Mouse (Mus musculus): ENCODE results near the gene 1700061G19Rik. TPM values are rescaled to one million over a fixed set of nuclear protein-coding genes. Genes with fewer than 3 reads are reported as not detected.

1700061G19Rik gene
- polyA plus RNA-seq, 1 experiment from 2014 or later = 0.40 TPM

DNA sequence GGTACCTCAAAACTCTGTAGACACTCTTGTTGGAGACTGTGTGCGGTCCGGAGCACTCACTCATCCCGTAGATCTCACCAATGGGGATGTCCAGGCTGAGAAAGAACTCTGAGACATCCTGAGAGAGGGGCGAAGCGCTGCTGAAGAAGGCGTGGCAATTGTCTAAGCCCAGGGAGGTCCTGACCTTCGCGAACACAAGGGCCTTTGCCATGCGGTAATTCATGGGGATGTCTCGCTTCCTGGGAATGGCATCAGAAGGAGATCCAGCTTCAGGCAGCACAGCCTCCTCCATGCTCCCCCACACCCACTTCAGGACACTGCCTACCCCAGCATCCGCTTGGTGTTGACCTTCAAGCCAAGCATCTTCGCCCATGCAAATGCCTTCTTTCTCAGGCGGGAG is 25.6 kb upstream of the 1700061G19Rik start:
- WGBS = 75% methylated on average over 13 of the region's 13 CpGs
- peaks cover 16% of the 10 kb centered on the region; the same call in 1 of the 2 replicates for H3K27me3 ChIP-seq (ENCODE audit: insufficient read depth, poor library complexity, severe bottlenecking)

GRCm38 (mm10) chr17:56851167-56851566 is 24.1 kb upstream of the 1700061G19Rik start:
- Histone ChIP-seq H3K36me3 (no peaks in the 10 kb centered on the region), H3K27ac (no peak overlapping the region), H3K27me3 (ENCODE audit: insufficient read depth, poor library complexity, severe bottlenecking) (peaks cover 20% of the 10 kb centered on the region; the same call in 1 of the 2 replicates), H3K9me3 (no peaks in the 10 kb centered on the region), H3K4me1 (no peaks in the 10 kb centered on the region), H3K4me3 (no peak overlapping the region)
- DNase-seq (ENCODE audit: low spot score) = no peak
- WGBS = 62% methylated on average over 3 of the region's 3 CpGs

More for the DNA sequence above, 25.6 kb upstream of the 1700061G19Rik start:
- no peaks in the 10 kb centered on the region for H3K9me3 ChIP-seq
- no peak for DNase-seq (ENCODE audit: low spot score)
- H3K4me3 ChIP-seq = no peak overlapping the region
- H3K4me1 ChIP-seq = no peaks in the 10 kb centered on the region
- no peaks in the 10 kb centered on the region for H3K36me3 ChIP-seq
- no peak overlapping the region for H3K27ac ChIP-seq

DNA sequence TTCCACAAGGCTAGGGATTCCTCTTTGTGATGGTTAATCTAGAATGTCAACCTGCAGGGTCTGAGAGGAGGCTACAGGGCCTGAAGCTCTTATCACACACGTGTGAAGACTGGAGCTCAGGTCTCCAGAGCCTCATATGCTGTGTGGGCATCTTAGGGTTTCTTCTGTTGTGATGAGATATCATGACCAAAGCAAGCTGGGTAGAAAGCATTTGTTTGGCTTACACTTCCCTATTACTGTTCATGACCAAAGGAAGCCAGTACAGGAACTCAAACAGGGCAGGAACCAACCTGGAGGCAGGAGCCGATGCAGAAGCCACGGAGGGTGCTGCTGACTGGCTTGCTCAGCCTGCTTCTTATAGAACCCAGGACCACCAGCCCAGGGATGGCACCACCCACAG is 19.9 kb upstream of the 1700061G19Rik start:
- Histone ChIP-seq H3K4me1 (peaks cover 4% of the 10 kb centered on the region; the same call in 1 of the 2 replicates), H3K27ac (no peak overlapping the region), H3K27me3 (ENCODE audit: insufficient read depth, poor library complexity, severe bottlenecking) (0 out of 2 replicates have a peak, but pooled peaks cover 5% of the 10 kb centered on the region), H3K36me3 (no peaks in the 10 kb centered on the region), H3K9me3 (no peaks in the 10 kb centered on the region), H3K4me3 (no peak overlapping the region)
- no peak for DNase-seq (ENCODE audit: low spot score)
- 73% methylated on average over 3 of the region's 3 CpGs for WGBS

- no peak for DNase-seq (ENCODE audit: low spot score)
- Histone ChIP-seq H3K36me3 (no peaks in the 10 kb centered on the region), H3K4me1 (peaks cover 8% of the 10 kb centered on the region; the same call in 1 of the 2 replicates), H3K27me3 (ENCODE audit: insufficient read depth, poor library complexity, severe bottlenecking) (0 out of 2 replicates have a peak, but pooled peaks cover 5% of the 10 kb centered on the region), H3K9me3 (no peaks in the 10 kb centered on the region), H3K27ac (0 out of 2 replicates have a peak overlapping the region, but pooled peaks have one; percentile 42), H3K4me3 (no peak overlapping the region)
- WGBS = 53% methylated on average over 4 of the region's 4 CpGs
Observed at GRCm38 (mm10) chr17:56858216-56858615, 17.1 kb upstream of the 1700061G19Rik start.

GRCm38 (mm10) chr17:56858922-56859321 is 16.4 kb upstream of the 1700061G19Rik start:
- Histone ChIP-seq H3K27ac (0 out of 2 replicates have a peak overlapping the region, but pooled peaks have one; percentile 42), H3K36me3 (no peaks in the 10 kb centered on the region), H3K4me1 (peaks cover 8% of the 10 kb centered on the region; the same call in 1 of the 2 replicates), H3K9me3 (no peaks in the 10 kb centered on the region), H3K27me3 (ENCODE audit: insufficient read depth, poor library complexity, severe bottlenecking) (0 out of 2 replicates have a peak, but pooled peaks cover 5% of the 10 kb centered on the region), H3K4me3 (no peak overlapping the region)
- no peak for DNase-seq (ENCODE audit: low spot score)
- 36% methylated on average over 7 of the region's 7 CpGs for WGBS

DNA sequence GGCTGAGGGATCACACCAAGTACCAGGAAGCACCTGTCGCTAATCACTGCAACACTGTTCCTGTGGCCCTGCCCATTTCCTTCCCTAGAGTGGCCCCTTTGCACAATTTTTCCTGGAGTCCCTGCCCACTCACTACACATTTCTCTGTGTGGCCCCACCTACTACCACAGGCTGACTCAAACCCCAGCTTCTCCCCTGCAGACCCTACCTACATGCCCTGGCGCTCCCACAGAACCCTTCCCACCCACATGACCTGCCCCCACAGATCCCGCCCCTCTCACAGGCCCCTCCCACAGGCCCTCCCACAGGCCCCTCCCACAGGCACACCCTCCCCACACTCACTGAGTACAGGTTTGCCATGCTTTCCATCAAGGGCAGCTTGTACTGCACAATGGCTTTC is 14.1 kb upstream of the 1700061G19Rik start:
- Histone ChIP-seq H3K4me1 (peaks cover 8% of the 10 kb centered on the region; the same call in 1 of the 2 replicates), H3K4me3 (no peak overlapping the region), H3K27ac (no peak overlapping the region; the same call in 1 of the 2 replicates), H3K36me3 (no peaks in the 10 kb centered on the region), H3K27me3 (ENCODE audit: insufficient read depth, poor library complexity, severe bottlenecking) (no peaks in the 10 kb centered on the region), H3K9me3 (no peaks in the 10 kb centered on the region)
- 36% methylated on average over 3 of the region's 3 CpGs for WGBS
- DNase-seq (ENCODE audit: low spot score) = no peak

DNA sequence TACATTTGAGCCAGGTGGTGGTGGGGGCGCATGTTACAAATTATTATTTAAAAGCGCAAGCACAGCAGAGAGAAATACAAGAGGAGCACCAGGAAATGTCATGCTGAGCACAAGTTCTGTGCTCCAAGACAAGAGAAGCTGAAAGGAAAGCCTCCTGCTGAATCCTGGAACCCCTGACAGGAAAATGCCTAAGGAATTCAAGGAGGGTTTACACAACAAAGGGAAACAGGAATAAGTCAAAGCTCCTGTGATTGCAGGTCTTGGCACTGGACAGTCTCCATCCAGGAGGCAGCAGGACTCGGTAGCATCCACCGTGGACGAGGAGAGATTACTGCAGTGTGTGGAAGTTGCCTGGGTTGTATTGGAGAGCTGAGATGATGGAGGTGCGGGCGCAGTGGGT is 9.2 kb upstream of the 1700061G19Rik start:
- H3K36me3 ChIP-seq = no peaks in the 10 kb centered on the region
- 79% methylated on average over 7 of the region's 7 CpGs for WGBS
- no peak overlapping the region for H3K27ac ChIP-seq
- H3K4me1 ChIP-seq = peaks cover 4% of the 10 kb centered on the region; the same call in 1 of the 2 replicates
- H3K4me3 ChIP-seq = no peak overlapping the region
- DNase-seq (ENCODE audit: low spot score) = no peak
- H3K9me3 ChIP-seq = 0 out of 2 replicates have a peak, but pooled peaks cover 5% of the 10 kb centered on the region
- no peaks in the 10 kb centered on the region for H3K27me3 ChIP-seq (ENCODE audit: insufficient read depth, poor library complexity, severe bottlenecking)

DNA sequence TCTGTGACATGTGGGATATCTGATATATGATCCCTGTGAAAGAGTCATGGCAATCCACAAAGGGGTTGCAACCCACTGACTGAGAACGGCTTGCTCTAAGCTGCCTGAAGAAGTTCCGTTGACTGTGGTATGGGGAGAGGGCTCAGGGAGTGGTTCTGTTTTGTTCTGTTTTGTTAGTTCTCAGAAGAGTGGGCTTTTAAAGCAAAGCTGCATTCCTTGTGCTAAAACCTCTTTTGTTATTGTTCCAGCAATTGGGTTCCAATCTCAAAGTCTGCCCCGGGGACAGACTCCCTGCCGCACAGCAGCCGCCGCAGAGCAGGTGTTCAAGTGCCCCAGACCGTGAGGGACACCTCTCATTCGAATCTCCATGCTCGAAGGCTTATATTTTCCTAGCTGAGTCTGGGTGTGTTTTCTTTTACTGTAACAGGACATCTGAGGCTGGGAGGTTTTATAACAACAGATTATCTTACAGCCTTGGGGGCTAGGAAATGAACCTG is 5.7 kb upstream of the 1700061G19Rik start:
- Histone ChIP-seq H3K27me3 (ENCODE audit: insufficient read depth, poor library complexity, severe bottlenecking) (no peaks in the 10 kb centered on the region), H3K27ac (no peak overlapping the region), H3K4me1 (no peaks in the 10 kb centered on the region), H3K4me3 (no peak overlapping the region), H3K36me3 (no peaks in the 10 kb centered on the region), H3K9me3 (0 out of 2 replicates have a peak, but pooled peaks cover 5% of the 10 kb centered on the region)
- no peak for DNase-seq (ENCODE audit: low spot score)
- WGBS = 80% methylated on average over 9 of the region's 9 CpGs

DNA sequence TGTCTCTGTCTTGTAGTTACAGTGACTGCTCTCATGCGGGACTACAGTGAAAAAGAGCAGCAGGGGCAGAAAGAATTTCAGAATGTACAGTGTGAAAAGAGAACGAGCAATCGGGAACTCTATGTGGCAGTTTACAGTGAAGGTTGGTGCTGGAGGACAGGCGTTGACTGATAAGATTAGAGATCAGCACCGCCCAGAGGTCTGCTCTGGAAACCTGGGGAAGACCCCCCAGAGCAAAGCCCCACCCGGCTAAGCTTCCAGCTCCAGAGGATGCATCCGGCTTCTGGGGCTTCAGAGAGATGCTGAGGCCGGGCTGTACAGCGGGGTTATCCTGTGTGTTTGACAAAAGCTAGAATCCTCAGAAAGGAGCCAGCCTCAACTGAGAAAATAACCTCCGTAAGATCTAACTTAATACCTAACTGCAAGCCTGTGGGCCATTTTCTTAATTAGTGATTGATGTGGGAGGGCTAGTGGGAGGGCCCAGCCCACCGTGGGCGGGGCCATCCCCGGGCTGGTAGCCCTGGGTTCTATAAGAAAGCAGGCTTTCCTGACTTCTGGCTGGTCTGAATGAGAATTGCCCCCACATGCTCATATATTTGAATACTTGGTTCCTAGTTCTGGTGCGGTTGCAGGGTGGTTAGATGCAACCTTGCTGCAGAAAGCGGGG is 4.9 kb upstream of the 1700061G19Rik start:
- no peaks in the 10 kb centered on the region for H3K4me1 ChIP-seq
- H3K27me3 ChIP-seq (ENCODE audit: insufficient read depth, poor library complexity, severe bottlenecking) = no peaks in the 10 kb centered on the region
- no peak for DNase-seq (ENCODE audit: low spot score)
- WGBS = 43% methylated on average over 15 of the region's 15 CpGs
- H3K27ac ChIP-seq = no peak overlapping the region
- no peak overlapping the region for H3K4me3 ChIP-seq
- H3K36me3 ChIP-seq = no peaks in the 10 kb centered on the region
- H3K9me3 ChIP-seq = 0 out of 2 replicates have a peak, but pooled peaks cover 5% of the 10 kb centered on the region

GRCm38 (mm10) chr17:56871767-56872166 is 3.5 kb upstream of the 1700061G19Rik start:
- Histone ChIP-seq H3K27me3 (ENCODE audit: insufficient read depth, poor library complexity, severe bottlenecking) (no peaks in the 10 kb centered on the region), H3K4me3 (no peak overlapping the region), H3K36me3 (no peaks in the 10 kb centered on the region), H3K4me1 (no peaks in the 10 kb centered on the region), H3K27ac (no peak overlapping the region), H3K9me3 (0 out of 2 replicates have a peak, but pooled peaks cover 4% of the 10 kb centered on the region)
- 74% methylated on average over 8 of the region's 8 CpGs for WGBS
- no peak for DNase-seq (ENCODE audit: low spot score)

DNA sequence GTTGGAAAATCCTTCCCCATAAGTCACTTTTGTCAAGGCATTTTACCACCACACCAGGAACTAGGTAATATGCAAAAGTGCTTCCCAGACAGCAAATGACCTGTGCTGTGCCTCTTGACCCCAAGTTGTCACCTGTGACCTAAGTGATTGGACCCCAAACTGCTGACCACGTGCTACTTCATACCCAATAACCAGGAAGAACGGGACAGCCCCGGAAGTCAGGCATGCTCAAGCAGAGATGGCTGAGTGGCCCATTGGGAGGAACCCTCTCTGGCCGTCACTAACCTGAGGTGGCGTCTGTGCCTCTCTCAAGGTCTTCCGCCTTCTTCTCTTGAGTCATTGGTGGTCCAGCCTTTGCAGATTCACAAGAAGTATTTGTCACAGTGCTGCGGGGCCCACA is 2.8 kb upstream of the 1700061G19Rik start:
- WGBS = 72% methylated on average over 7 of the region's 7 CpGs
- H3K27ac ChIP-seq = no peak overlapping the region
- no peak for DNase-seq (ENCODE audit: low spot score)
- no peak overlapping the region for H3K4me3 ChIP-seq
- no peaks in the 10 kb centered on the region for H3K4me1 ChIP-seq
- no peaks in the 10 kb centered on the region for H3K9me3 ChIP-seq
- no peaks in the 10 kb centered on the region for H3K27me3 ChIP-seq (ENCODE audit: insufficient read depth, poor library complexity, severe bottlenecking)
- H3K36me3 ChIP-seq = no peaks in the 10 kb centered on the region

DNA sequence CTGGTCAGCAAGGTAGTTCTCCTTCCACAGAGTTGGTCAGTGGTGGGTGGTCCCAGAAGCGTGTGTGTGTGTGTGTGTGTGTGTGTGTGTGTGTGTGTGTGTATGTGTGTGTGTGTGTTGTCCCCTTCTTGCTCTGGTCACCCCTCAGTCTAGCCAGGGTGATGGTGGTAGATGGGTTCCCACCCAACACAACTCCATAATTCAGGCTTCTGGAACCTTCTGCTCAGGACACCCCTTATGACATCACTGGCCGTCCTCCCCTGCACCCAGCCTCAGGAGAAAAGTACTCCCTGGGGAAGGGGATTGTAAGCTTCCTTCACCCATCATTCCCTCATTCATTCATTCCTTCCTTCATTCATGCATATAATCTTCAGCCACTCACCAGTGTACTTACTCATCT is 1.0 kb upstream of the 1700061G19Rik start, which contains the start of gene Acsbg2:
Gene Acsbg2, minus strand, starts transcription at position 211 of the 400 bp plus-strand sequence.
- H3K4me3 ChIP-seq = no peak within 1 kb of the TSS
- 74% methylated on average over 2 of the region's 2 CpGs for WGBS
- H3K36me3 ChIP-seq = no peaks in the 10 kb centered on the region
- H3K27me3 ChIP-seq (ENCODE audit: insufficient read depth, poor library complexity, severe bottlenecking) = no peaks in the 10 kb centered on the region
- no peak for DNase-seq (ENCODE audit: low spot score)
- H3K27ac ChIP-seq = no peak within 1 kb of the TSS
- H3K4me1 ChIP-seq = no peaks in the 10 kb centered on the region
- no peaks in the 10 kb centered on the region for H3K9me3 ChIP-seq

- Histone ChIP-seq H3K4me3 (no peak overlapping the region), H3K27ac (no peak overlapping the region), H3K9me3 (no peaks in the 10 kb centered on the region), H3K36me3 (no peaks in the 10 kb centered on the region), H3K27me3 (ENCODE audit: insufficient read depth, poor library complexity, severe bottlenecking) (no peaks in the 10 kb centered on the region), H3K4me1 (no peaks in the 10 kb centered on the region)
- DNase-seq (ENCODE audit: low spot score) = no peak
- WGBS = 72% methylated on average over 3 of the region's 3 CpGs
Observed at GRCm38 (mm10) chr17:56876465-56876864, 1.2 kb downstream of the 1700061G19Rik start.

Measured in heart, embryonic 10.5 days (tissue).